Mouse (Mus musculus) lung, adult 10 weeks (tissue): Measurements from ENCODE around the gene Als2. TPM values are rescaled to one million over a fixed set of nuclear protein-coding genes. Genes with fewer than 3 reads are reported as not detected.

Experiments
- polyA plus RNA-seq: library from polyadenylated mRNA; stranded (reverse); fragments of 350-450 nt; fragmentation: Illumina TruSeq; extraction: RNeasy Lipid Tissue Mini Kit (QIAGEN cat#74804); gene quantifications from one replicate; pipeline ENCODE4 v1.2.3, GENCODE M21; 2014; ENCODE audit warnings: low read depth, low replicate concordance; ENCODE audit not compliant: insufficient read depth

Als2 gene
- polyA plus RNA-seq, result 3.4 TPM

GRCm38 (mm10) chr1:59236856-59237441, at the start of gene Als2:
TSS of gene Als2 (minus strand) at chr1:59237231.

GRCm38 (mm10) chr1:59256751-59257231, 19.8 kb upstream of the Als2 start, which contains the start of gene Cdk15:
TSS of gene Cdk15 (plus strand) at chr1:59256906.

GRCm38 (mm10) chr1:59163030-59163461, 74.0 kb downstream of the Als2 start, which contains the start of gene Mpp4:
TSS of gene Mpp4 (minus strand) at chr1:59163389.

GRCm38 (mm10) chr1:59119720-59120457, 117.1 kb downstream of the Als2 start, which contains the start of gene Tmem237:
TSS of gene Tmem237 (minus strand) at chr1:59120408.

Other genes starting within 250 kb of the Als2 start
- gene C2cd6, start 142.3 kb downstream of the Als2 start, polyA plus RNA-seq, result not detected
- 16.9 TPM for gene Tmem237, start 116.8 kb downstream of the Als2 start, polyA plus RNA-seq
- gene Mpp4, start 73.8 kb downstream of the Als2 start, polyA plus RNA-seq, result 0.25 TPM
- gene Cdk15, start 19.7 kb upstream of the Als2 start, polyA plus RNA-seq, result not detected
- gene Fzd7, start 245.2 kb upstream of the Als2 start, polyA plus RNA-seq, result 9.7 TPM